Mouse (Mus musculus) heart, postnatal 36 days (tissue): ENCODE measurements at regions not wholly inside any gene's neighbourhood (a gene's known extent, or its start where the extent isn't known, plus 50 kb on each side); places are given as distances from the start of the nearest gene placed in this dataset.

Experiments used
- DNase-seq, 2 experiments: peaks; one replicate each; pipeline ENCODE4 v3.0.0; 2021 to 2022
- intact Hi-C: fragments of 180-260 bp; cut with DNase I; formaldehyde crosslinking; loops from one replicate; pipeline ENCODE4 v1.15.1; 2025

DNA sequence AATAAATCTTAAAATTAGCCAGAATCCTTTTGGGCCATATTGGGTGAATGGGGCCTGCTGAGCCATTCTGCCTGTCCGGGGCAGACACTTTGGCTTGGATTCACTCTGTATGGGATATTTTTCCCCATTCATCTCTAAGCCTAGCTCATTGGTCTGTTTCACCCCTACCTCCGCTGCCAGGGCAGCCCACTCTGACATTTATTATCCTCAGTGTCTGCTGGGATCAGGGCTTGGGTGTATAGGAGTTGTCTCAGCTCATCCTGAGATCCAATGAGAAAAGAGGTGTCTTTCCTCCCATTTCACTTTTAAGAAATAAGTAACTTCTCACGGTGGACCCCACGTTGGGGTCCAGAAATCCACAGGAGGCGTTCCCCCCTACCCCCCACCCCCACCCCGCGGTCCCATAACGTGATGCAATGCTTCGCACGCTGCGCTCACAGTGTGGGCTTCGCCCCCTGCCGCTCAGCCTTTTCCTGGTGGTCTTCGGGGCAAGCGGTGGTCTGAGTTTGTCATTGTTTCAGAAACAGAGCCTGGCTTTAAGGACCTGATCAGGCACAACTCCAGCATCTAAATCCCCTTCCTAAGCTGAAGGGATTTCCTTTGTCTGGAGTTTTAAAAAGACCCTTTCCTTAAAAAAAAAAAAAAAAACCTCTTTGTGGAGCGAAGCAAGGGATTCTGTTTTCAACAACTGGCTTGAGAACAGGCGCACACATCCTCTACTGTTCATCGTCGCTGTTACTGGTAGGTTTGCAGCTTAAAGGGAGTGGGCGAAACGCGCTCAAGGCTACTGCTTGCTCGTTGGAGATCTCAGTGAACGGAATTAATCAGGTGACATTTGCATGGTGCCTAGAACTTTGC, 61.5 kb upstream of the Cpsf6 start:
- no peak for DNase-seq
- intact Hi-C loops = no loop called here

GRCm38 (mm10) chr10:117440225-117440976, 60.6 kb upstream of the Cpsf6 start:
- intact Hi-C loops = no loop called here
- DNase-seq = no peak

- DNase-seq = no peak
- intact Hi-C loops = loop anchor here (5.0 to 10.0 kb wide), 2 partner anchors 102 to 215 kb away; partner anchors contain the start of gene Yeats4
Measured at GRCm38 (mm10) chr10:117439206-117440110, 59.6 kb upstream of the Cpsf6 start.

DNA sequence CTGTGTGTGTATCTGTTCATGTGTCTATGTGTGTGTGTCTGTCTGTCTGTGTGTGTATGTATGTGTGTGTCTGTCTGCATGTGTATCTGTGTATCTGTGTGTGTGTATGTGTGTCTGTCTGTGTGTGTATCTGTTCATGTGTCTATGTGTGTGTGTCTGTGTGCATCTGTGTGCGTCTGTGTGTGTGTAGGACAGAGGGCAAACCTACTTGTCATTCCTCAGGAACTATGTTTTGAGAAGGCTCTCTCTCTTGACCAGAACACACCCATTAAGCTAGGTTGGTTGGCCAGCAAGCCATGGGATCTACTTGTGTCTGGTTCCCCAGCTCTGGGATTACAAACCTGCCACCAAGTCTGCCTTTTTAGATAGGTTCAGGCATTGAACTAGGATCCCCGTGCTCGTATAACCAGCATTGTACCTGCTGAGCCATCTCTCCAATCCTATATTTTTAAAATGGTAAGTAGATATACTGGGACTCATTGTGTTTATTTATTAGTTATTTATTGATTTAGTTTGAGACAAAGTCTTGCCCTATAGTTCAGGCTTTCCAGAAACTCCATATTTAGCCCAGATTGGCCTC, 58.9 kb upstream of the Cpsf6 start:
- DNase-seq = no peak
- intact Hi-C loops = loop anchor here (5.0 to 10.0 kb wide), 2 partner anchors 101 to 214 kb away; partner anchors contain the start of gene Yeats4

GRCm38 (mm10) chr10:117437970-117438369, 58.2 kb upstream of the Cpsf6 start:
- DNase-seq = no peak
- intact Hi-C loops = loop anchor here (5.0 to 10.0 kb wide), 2 partner anchors 101 to 213 kb away; partner anchors contain the start of gene Yeats4

- DNase-seq = peak; percentile 37 to 44
- intact Hi-C loops = loop anchor here (5.0 to 10.0 kb wide), 2 partner anchors 100 to 212 kb away; partner anchors contain the start of gene Yeats4
Measured at GRCm38 (mm10) chr10:117436875-117437715, 57.3 kb upstream of the Cpsf6 start.

DNA sequence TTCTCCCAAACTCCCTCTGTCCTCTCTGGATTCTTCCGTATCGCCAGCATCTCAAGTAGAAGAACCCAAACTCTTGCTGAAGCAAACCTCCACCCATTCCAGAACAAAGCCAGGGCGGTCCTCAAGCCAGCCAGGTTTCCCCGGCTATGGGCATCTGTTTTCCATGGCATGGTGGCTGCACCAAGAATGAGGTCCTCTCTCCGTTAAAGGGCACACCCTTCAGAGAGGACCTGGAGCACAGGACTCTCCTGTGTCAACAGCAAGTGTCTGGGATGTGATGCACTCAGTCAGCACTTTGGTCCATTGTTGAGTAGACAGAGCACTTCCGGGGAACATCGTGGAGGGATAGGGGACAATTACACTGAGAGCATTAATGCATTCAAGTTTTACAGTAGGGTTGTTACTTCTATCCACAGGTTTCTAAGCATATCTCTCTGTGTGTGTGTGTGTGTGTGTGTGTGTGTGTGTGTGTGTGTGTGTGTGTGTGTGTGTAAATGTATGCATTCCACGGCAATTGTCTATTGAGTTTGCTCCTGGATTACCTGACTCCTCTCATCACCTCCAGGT, 56.6 kb upstream of the Cpsf6 start:
- intact Hi-C loops = loop anchor here (5.0 to 10.0 kb wide), 2 partner anchors 99 to 212 kb away; partner anchors contain the start of gene Yeats4
- no peak for DNase-seq

DNA sequence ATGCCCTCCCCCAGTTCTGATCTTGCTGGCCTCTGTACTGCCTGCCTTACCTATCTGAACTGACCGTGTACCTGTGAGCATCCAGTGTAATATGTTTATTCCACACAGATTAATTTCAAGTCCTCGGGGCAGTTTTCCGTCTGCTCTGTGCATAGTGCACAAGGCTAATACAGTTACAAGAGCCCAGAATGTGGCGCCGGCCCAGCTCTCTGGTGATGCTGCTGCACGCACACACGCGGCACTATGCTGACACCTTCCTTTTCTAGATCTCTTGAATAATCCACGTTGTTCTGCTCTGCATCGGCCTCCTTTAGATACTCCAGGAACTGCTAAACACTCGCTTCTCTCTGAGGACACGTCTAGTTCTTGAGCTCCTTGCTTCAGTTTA, 55.9 kb upstream of the Cpsf6 start:
- intact Hi-C loops = loop anchor here (1.0 to 10.0 kb wide), 4 partner anchors 71 to 211 kb away; partner anchors contain the start of gene Yeats4
- DNase-seq = no peak

DNA sequence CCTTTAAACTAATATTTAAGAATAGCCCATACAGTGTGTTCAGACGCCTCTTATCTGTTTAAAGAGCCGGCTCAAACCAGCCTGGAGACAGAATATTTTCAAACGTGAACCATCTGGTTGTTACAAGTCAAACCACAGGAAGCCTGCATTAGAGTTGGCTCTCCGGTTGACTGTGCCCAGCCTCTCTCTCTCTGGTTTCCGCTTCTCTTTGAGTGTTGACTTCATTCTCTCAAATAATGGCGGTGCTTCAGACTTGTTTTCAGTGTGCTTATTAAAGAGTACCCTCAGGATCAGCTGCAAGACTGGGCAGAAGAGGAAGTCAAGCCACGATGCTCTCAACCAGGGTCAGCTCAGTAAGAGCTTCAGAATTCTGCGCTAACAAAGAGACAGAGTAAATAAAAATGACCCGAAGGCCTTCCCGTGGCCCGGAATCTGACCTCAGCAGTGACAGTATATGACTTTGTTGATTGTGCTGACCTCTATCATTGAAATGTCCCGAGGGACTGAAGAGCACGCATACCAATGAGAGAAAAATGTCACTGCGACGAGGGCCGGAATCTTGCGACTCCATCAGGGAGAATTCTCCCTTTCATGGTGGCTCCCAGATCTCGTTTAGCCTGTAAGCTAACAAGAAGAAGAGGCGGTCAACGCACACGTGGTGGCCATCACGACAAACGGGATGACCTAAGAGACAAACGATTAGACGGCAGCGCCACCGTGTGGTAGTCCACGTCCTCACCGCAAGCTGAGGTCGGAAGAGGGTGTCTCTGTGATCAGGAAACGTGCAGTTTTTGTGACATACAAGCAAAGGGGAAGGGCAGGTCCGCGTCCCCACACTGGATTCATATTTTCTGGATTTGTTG, 55.3 kb upstream of the Cpsf6 start:
- peak; percentile 86 to 94 for DNase-seq

GRCm38 (mm10) chr10:117434293-117434842, 54.6 kb upstream of the Cpsf6 start:
- intact Hi-C loops = loop anchor here (2.0 to 10.0 kb wide), 2 partner anchors 162 to 210 kb away; partner anchors contain the start of gene Yeats4
- no peak for DNase-seq

More for the DNA sequence above, 55.3 kb upstream of the Cpsf6 start:
- intact Hi-C loops = loop anchor here (1.0 to 10.0 kb wide), 4 partner anchors 71 to 210 kb away; partner anchors contain the start of gene Yeats4

GRCm38 (mm10) chr10:117433547-117434292, 53.9 kb upstream of the Cpsf6 start:
- intact Hi-C loops = loop anchor here (2.0 to 10.0 kb wide), 2 partner anchors 161 to 209 kb away; partner anchors contain the start of gene Yeats4
- no peak for DNase-seq

- no peak for DNase-seq
- intact Hi-C loops = loop anchor here (10.0 kb wide), 1 partner anchor 208 kb away; the partner anchor contains the start of gene Yeats4
Measured at GRCm38 (mm10) chr10:117432871-117433546, 53.2 kb upstream of the Cpsf6 start.

GRCm38 (mm10) chr10:117432415-117432814, 52.6 kb upstream of the Cpsf6 start:
- intact Hi-C loops = loop anchor here (10.0 kb wide), 1 partner anchor 208 kb away; the partner anchor contains the start of gene Yeats4
- DNase-seq = peak; percentile 68 to 82

DNA sequence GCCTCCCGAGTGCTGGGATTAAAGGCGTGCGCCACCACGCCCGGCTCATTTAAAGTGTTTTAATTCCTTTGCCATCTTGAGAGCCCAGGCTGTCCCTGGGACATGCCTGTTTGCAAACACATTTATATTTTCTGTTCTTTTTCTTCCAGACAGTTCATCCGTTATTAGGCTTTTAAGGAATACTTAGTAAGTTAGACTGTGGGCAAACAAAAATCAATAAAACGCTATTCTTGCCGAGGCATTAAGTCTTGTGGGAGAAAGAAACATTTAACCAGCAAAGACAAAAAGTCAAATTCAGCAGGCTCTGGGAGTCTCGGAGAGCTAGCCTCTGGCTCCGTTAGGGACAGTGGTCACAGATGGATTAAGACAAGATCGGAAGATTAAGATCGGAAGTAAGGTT, 52.0 kb upstream of the Cpsf6 start:
- intact Hi-C loops = loop anchor here (10.0 kb wide), 1 partner anchor 207 kb away; the partner anchor contains the start of gene Yeats4
- DNase-seq = no peak

DNA sequence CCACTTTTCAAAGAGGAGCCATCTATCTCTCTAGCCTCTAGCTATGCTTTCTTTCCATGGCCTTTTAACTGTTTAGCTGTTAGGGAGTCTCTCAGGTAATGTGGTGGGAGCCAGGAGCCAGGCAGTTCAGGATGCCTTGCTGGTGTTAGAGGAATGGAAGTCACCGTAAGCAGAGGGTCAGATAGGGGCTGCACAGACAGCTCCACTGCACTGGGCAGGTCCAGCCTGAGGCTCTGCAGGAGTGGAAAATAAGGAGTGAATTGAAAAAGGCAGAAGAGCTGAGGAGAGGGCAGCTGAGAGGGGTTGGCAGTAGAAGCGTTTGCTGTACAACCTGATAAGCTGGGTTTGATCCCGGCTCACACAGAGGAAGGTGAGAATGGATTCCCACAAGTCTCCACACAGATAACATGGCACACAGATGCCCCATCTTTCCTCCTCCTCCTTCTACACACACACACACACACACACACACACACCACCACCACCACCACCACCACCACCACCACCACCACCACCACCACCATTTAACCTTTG, 51.3 kb upstream of the Cpsf6 start:
- DNase-seq = no peak
- intact Hi-C loops = loop anchor here (10.0 kb wide), 1 partner anchor 206 kb away; the partner anchor contains the start of gene Yeats4
